Comparison of ENCODE assay signal across 7 mouse cellular contexts in the genomic region with DNA sequence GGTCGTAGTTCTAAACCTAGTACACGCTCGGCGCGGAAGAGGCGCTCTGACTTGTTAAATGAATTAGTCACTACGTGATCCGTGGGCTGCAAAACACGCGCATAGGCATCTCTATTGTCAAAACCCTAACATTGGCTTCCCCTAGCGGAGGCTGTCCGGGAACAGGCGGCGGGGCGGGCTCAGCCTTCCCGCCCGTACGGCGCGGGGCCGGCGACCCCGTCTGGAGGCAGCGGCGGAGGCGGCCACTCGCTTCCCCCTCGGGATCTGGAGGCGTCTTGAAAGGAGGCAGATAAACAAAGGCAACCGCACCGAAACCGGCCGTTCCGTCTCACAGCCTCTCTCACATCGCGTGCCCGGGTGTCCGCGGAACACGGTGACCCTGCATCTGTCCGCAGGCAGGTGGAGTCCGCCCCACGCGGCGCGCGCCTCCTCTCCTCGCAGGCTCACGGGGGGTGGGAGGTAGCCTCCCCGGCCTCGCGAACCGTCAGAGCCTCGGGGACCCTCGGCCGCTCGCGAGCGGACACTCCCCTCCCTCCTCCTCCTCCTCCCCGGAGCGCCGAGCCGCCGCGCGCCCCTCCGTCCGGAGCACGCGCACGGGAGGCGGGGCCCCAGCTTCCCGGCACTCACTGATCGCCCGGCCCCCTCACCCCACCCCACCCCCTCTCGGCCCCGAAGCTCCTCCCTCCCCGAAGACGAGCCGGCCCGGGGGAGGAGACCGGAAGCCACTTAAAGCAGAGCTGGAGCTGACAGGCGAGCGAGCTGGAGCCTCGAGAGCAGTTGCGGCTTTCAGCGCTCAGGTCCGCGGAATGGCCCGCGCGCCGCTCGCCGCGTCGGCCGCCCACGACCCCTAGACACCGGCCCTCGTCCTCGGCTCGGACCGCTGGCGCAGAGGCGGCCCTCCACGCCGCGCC. TPM values are rescaled to one million over a fixed set of nuclear protein-coding genes. Genes with fewer than 3 reads are reported as not detected.
DNase-seq lines count a peak whose midpoint lies in the region; ATAC-seq and TF ChIP-seq lines count a peak whose summit lies in the region.

A gene (plus strand): TSS at position 720 of the 911 bp plus-strand sequence.

- peak; percentile 99 for TF ChIP-seq POLR2A in small intestine, adult 2 months (IDR thresholded peaks at IDR 0.05; ENCODE audit: low read depth, low read length)

- peak; percentile 70 for TF ChIP-seq CTCF in intestine, postnatal 0 days (IDR thresholded peaks at IDR 0.05; ENCODE audit: low read depth)
- peak; percentile 30; the same call in 1 of the 2 replicates for TF ChIP-seq CTCF in small intestine, adult 2 months (IDR thresholded peaks at IDR 0.05; ENCODE audit: extremely low read depth, insufficient read length, insufficient replicate concordance, low read depth, low read length)

- H3K4me2 ChIP-seq in intestine, postnatal 0 days (replicated peaks; ENCODE audit: low read depth), result peak within 1 kb of the TSS; percentile 79
- peak within 1 kb of the TSS; percentile 88 for H3K4me2 ChIP-seq in midbrain, embryonic 12.5 days (replicated peaks)

- peak; percentile 96 for DNase-seq in adrenal gland, postnatal 10 days
- peak; percentile 98 for DNase-seq in embryonic facial prominence, embryonic 10.5 days (ENCODE audit: low spot score)
- DNase-seq in gonadal fat pad, adult 2 months (ENCODE audit: low read depth), result no peak
- peak; percentile 96 for DNase-seq in left cerebral cortex, postnatal 4 days

- H3K27ac ChIP-seq in embryonic facial prominence, embryonic 10.5 days (replicated peaks), result peak within 1 kb of the TSS; percentile 99
- H3K27ac ChIP-seq in intestine, postnatal 0 days (ENCODE audit: low read depth, low read length), result peak within 1 kb of the TSS; percentile 98
- H3K27ac ChIP-seq in midbrain, embryonic 12.5 days (replicated peaks), result peak within 1 kb of the TSS; percentile 99
- H3K27ac ChIP-seq in small intestine, adult 2 months (ENCODE audit: insufficient read depth, low read depth, low read length), result peak within 1 kb of the TSS; percentile 93

- H3K27me3 ChIP-seq in embryonic facial prominence, embryonic 10.5 days (replicated peaks; ENCODE audit: low read depth, poor library complexity, severe bottlenecking), result peaks cover 3% of the 10 kb centered on the region; the same call in 1 of the 2 replicates
- H3K27me3 ChIP-seq in intestine, postnatal 0 days (replicated peaks; ENCODE audit: control insufficient read depth, insufficient read depth, low read length), result no peaks in the 10 kb centered on the region
- H3K27me3 ChIP-seq in midbrain, embryonic 12.5 days, result 0 out of 2 replicates have a peak, but pooled peaks cover 5% of the 10 kb centered on the region
- no peaks in the 10 kb centered on the region for H3K27me3 ChIP-seq in small intestine, adult 2 months (ENCODE audit: control insufficient read depth, insufficient read depth, low read length)

- intact Hi-C loops in left cerebral cortex, postnatal 4 days (cut with DNase I), result loop anchor here (5.0 to 10.0 kb wide), 5 partner anchors 63 to 399 kb away; no protein-coding TSS in a partner anchor

- H3K4me3 ChIP-seq in embryonic facial prominence, embryonic 10.5 days, result peak within 1 kb of the TSS; percentile 84
- peak within 1 kb of the TSS; percentile 98 for H3K4me3 ChIP-seq in intestine, postnatal 0 days (ENCODE audit: low read depth, low read length)
- H3K4me3 ChIP-seq in midbrain, embryonic 12.5 days, result peak within 1 kb of the TSS; percentile 90
- peak within 1 kb of the TSS; percentile 98 for H3K4me3 ChIP-seq in small intestine, adult 2 months (ENCODE audit: low read depth, low read length)

- peaks cover 17% of the 10 kb centered on the region for H3K36me3 ChIP-seq in embryonic facial prominence, embryonic 10.5 days (replicated peaks)
- no peaks in the 10 kb centered on the region for H3K36me3 ChIP-seq in intestine, postnatal 0 days (ENCODE audit: control insufficient read depth, insufficient read depth)
- peaks cover 10% of the 10 kb centered on the region; the same call in 1 of the 2 replicates for H3K36me3 ChIP-seq in midbrain, embryonic 12.5 days
- peaks cover 9% of the 10 kb centered on the region for H3K36me3 ChIP-seq in small intestine, adult 2 months (ENCODE audit: control insufficient read depth, insufficient read depth, low read length)

- peaks cover 12% of the 10 kb centered on the region for H3K4me1 ChIP-seq in embryonic facial prominence, embryonic 10.5 days
- H3K4me1 ChIP-seq in intestine, postnatal 0 days (replicated peaks; ENCODE audit: control insufficient read depth, insufficient read depth, low read length), result no peaks in the 10 kb centered on the region
- H3K4me1 ChIP-seq in midbrain, embryonic 12.5 days, result peaks cover 3% of the 10 kb centered on the region; the same call in 1 of the 2 replicates
- peaks cover 5% of the 10 kb centered on the region; the same call in 1 of the 2 replicates for H3K4me1 ChIP-seq in small intestine, adult 2 months (ENCODE audit: control insufficient read depth, insufficient read depth, insufficient read length, low read length)

- no peaks in the 10 kb centered on the region for H3K9me3 ChIP-seq in embryonic facial prominence, embryonic 10.5 days
- no peaks in the 10 kb centered on the region for H3K9me3 ChIP-seq in intestine, postnatal 0 days (ENCODE audit: control insufficient read depth)
- no peaks in the 10 kb centered on the region for H3K9me3 ChIP-seq in midbrain, embryonic 12.5 days

- under 1% methylated on average over 102 of the region's 109 CpGs for WGBS in embryonic facial prominence, embryonic 10.5 days
- under 1% methylated on average over 100 of the region's 109 CpGs for WGBS in intestine, postnatal 0 days
- WGBS in midbrain, embryonic 12.5 days, result under 1% methylated on average over 90 of the region's 109 CpGs
- WGBS in small intestine, adult 2 months, result under 1% methylated on average over 109 of the region's 109 CpGs

- H3K9ac ChIP-seq in intestine, postnatal 0 days (ENCODE audit: low read depth, low read length), result peak within 1 kb of the TSS; percentile 98
- peak within 1 kb of the TSS; percentile 91 for H3K9ac ChIP-seq in midbrain, embryonic 12.5 days (replicated peaks)

- peak; percentile 93 for ATAC-seq in intestine, postnatal 0 days
- ATAC-seq in midbrain, embryonic 12.5 days (ENCODE audit: low FRiP score, low read depth), result peak; percentile 92

RNA-seq across cellular contexts. Expression of the gene that starts here (rescaled TPM):
- 10 to 100 TPM; 33.7 to 36.6 TPM for total RNA-seq in adrenal gland, postnatal 10 days (2021)
- 47.5 and 48.7 TPM in 2 replicates for polyA plus RNA-seq in embryonic facial prominence, embryonic 10.5 days (2016; fragmentation: Nextera tagmentation; extraction: Ambion mirVana)
- 12.3 and 15.8 TPM in 2 replicates for polyA plus RNA-seq in gonadal fat pad, adult 2 months (2012; rRNA removed)
- polyA plus RNA-seq in intestine, postnatal 0 days (2015; fragmentation: Nextera tagmentation; extraction: Ambion mirVana), result 26.0 and 26.6 TPM in 2 replicates
- total RNA-seq in left cerebral cortex, postnatal 4 days (2021), result 10 to 100 TPM; 13.7 to 17.3 TPM
- polyA plus RNA-seq in midbrain, embryonic 12.5 days (2016; fragmentation: Nextera tagmentation; extraction: Ambion mirVana), result 34.8 and 38.4 TPM in 2 replicates
- 1.3 and 4.2 TPM in 2 replicates for polyA plus RNA-seq in small intestine, adult 2 months (2012; rRNA removed)
